Mouse (Mus musculus) G1E (cell line): ENCODE measurements around the gene Tmem8.

Experiments
- CTCF ChIP-seq: IDR thresholded peaks from 2 replicates; pipeline ENCODE4 v1.5.1; 2012; ENCODE audit warnings: low read depth, low read length, inconsistent platforms, mixed read lengths
- GATA2 ChIP-seq: IDR thresholded peaks from 2 replicates; pipeline ENCODE4 v1.6.1; 2012; ENCODE audit warnings: low read depth, low read length, inconsistent platforms, borderline replicate concordance

DNA sequence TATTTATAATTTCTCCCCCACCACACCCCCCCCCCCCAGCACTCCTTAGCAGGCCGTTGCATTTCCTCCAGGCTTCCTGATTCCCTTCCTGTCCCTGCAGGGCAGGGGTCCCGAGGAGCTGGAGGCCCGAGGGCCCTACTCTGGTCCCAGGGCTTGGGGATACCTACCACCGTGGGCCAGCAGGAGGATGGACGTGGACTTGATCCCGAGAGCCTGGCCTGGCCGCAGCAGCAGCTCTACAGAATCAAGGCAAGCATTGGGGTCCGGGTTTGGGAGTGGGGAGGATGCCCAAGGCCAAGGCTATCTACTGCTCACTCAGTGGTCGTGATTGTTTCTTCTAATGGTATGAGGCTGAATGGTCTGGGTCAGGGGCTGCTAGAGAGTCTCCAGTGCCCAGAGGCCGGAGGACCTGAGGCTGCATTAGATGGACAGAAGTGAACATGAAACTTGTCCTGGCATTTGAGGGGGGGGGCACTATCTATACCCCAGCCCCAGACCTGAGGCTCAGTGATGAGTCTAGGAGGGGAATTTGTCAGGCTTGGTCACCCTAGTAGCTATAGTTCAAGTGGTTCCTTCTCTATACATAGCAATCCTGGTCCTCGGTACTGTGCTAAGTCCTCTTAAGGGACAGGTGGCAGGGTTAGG, 24.1 kb downstream of the Tmem8 start:
- no peak for TF ChIP-seq CTCF
- no peak for TF ChIP-seq GATA2
